Mouse (Mus musculus): ENCODE results near the gene Tsx. TPM values are rescaled to one million over a fixed set of nuclear protein-coding genes. Genes with fewer than 3 reads are reported as not detected.
"Not testable (repeated sequence)": the region's sequence is repeated elsewhere in the genome, so short reads cannot be mapped to it uniquely, and the experiment has no call there.

The Tsx gene
- polyA plus RNA-seq, 1 experiment, result not detected

DNA sequence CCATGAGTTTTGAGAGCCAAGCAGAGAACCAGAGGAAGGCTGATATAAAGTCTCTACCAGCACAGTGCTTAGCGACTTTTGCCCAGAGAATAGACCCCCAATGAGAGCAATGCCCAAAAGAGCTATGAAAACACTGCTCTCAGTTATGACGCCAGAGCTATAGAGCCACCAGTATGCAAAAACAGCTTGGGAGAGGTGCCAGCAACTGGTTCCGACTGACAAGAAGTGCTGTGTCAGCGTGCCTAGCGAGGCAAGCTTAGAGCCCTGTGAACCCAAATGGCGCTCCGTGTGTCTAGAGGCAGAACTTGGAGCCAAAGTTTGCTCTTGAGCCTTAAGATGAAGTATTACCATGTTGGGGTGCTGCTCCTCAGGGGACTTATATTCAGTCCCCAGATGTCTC lies 13.4 kb downstream of the Tsx start:
- Histone ChIP-seq H3K4me3 (ENCODE audit: insufficient read depth, low read length) (no peak overlapping the region), H3K27ac (ENCODE audit: insufficient read depth, low read depth, low read length) (no peak overlapping the region), H3K4me1 (ENCODE audit: control insufficient read depth, insufficient read depth, low read length) (no peaks in the 10 kb centered on the region)
- TF ChIP-seq CTCF (IDR thresholded peaks at IDR 0.05; ENCODE audit: low read depth, low read length) (no peak), POLR2A (IDR thresholded peaks at IDR 0.05; ENCODE audit: borderline replicate concordance, low read depth, low read length) (no peak)

DNA sequence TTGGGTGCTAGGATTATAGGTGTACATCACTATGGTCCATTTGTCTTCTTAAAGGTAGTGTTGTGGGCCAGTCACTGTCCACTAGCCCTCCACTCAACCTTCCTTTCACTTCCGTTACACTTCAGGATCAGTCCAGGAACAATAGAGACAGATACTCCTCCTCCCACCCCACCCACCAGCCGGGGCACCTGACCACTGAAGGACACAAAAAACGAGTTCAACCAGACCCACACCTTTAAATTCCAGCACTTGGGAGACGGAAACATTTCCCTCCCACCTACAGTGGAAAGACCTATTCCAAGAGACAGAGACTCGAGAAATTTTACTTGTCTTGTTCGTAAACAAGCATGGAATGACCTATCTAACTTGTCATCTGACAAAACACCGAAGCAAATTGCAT lies 18.0 kb downstream of the Tsx start:
- TF ChIP-seq POLR2A (IDR thresholded peaks at IDR 0.05; ENCODE audit: borderline replicate concordance, low read depth, low read length) (no peak), CTCF (IDR thresholded peaks at IDR 0.05; ENCODE audit: low read depth, low read length) (no peak)
- Histone ChIP-seq H3K27ac (ENCODE audit: insufficient read depth, low read depth, low read length) (no peak overlapping the region), H3K4me3 (ENCODE audit: insufficient read depth, low read length) (no peak overlapping the region), H3K4me1 (ENCODE audit: control insufficient read depth, insufficient read depth, low read length) (no peaks in the 10 kb centered on the region)

DNA sequence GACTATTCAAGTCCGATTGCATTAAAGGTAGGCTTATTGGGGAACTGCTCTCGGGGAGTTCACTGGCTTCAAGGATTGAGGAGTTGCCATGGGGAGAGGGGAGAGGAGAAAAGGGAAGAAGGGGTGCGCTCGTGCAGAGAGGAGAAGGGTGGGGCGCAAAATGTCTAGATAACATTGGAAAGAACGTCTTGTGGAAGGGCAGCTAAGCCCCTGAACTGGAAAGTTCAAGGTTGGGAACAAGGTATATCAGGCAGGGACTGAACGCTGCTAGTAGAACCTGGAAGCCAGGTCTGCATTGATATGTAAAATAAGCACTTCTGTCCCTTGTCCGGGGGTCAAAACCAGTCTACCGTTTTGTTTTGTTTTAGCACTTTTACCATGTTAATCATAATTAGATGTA lies 23.8 kb downstream of the Tsx start:
- Histone ChIP-seq H3K4me1 (ENCODE audit: control insufficient read depth, insufficient read depth, low read length) (no peaks in the 10 kb centered on the region), H3K4me3 (ENCODE audit: insufficient read depth, low read length) (no peak overlapping the region)
- TF ChIP-seq POLR2A (IDR thresholded peaks at IDR 0.05; ENCODE audit: borderline replicate concordance, low read depth, low read length), result no peak
- no peak for TF ChIP-seq CTCF (IDR thresholded peaks at IDR 0.05; ENCODE audit: low read depth, low read length)

DNA sequence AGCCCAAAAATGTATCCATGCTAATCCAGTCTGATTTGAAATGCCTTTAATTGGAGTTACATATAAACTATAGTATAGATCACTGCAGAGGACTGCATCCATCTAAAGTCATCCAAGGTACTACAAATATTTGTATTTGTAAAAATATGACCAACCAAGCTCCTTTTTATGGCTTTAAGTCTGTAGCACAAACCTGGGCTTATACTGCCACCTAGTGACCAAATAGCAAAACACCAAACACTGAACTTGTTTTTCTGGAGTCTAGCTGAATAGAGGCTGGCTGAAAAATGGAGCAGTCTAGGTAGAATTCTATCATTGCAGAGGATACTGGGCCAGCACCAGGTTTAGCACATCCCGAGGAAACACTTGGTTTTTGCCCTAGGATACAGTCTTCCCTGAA lies 26.5 kb downstream of the Tsx start:
- no peaks in the 10 kb centered on the region for H3K4me1 ChIP-seq (ENCODE audit: control insufficient read depth, insufficient read depth, low read length)
- TF ChIP-seq POLR2A (IDR thresholded peaks at IDR 0.05; ENCODE audit: borderline replicate concordance, low read depth, low read length), result no peak
- TF ChIP-seq CTCF (IDR thresholded peaks at IDR 0.05; ENCODE audit: low read depth, low read length), result no peak
- H3K4me3 ChIP-seq (ENCODE audit: insufficient read depth, low read length), result no peak overlapping the region

More for the DNA sequence above, 23.8 kb downstream of the Tsx start:
- no peak overlapping the region for H3K27ac ChIP-seq (ENCODE audit: insufficient read depth, low read depth, low read length)

DNA sequence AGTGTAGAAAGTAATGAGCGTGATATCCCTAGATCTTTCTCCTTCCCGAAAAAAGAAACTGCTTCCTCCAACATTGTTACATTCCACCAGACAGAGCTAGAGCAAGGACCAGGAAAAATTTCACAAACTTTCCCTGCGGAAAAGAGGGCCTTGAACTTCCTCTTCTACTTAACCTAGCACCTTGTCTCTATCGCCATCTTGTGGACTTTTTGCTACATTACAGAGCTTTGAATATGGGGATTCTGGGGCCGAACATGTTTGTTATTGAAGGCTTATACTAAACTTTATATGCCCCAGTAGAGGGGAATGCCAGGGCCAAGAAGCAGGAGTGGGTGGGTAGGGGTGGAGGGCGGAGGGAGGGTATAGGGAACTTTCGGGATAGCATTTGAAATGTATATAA lies 29.5 kb downstream of the Tsx start:
- no peak overlapping the region for H3K27ac ChIP-seq (ENCODE audit: insufficient read depth, low read depth, low read length)
- TF ChIP-seq POLR2A (IDR thresholded peaks at IDR 0.05; ENCODE audit: borderline replicate concordance, low read depth, low read length) (no peak), CTCF (IDR thresholded peaks at IDR 0.05; ENCODE audit: low read depth, low read length) (no peak)
- no peak overlapping the region for H3K4me3 ChIP-seq (ENCODE audit: insufficient read depth, low read length)
- H3K4me1 ChIP-seq (ENCODE audit: control insufficient read depth, insufficient read depth, low read length), result no peaks in the 10 kb centered on the region

More for the DNA sequence above, 26.5 kb downstream of the Tsx start:
- no peak overlapping the region for H3K27ac ChIP-seq (ENCODE audit: insufficient read depth, low read depth, low read length)

DNA sequence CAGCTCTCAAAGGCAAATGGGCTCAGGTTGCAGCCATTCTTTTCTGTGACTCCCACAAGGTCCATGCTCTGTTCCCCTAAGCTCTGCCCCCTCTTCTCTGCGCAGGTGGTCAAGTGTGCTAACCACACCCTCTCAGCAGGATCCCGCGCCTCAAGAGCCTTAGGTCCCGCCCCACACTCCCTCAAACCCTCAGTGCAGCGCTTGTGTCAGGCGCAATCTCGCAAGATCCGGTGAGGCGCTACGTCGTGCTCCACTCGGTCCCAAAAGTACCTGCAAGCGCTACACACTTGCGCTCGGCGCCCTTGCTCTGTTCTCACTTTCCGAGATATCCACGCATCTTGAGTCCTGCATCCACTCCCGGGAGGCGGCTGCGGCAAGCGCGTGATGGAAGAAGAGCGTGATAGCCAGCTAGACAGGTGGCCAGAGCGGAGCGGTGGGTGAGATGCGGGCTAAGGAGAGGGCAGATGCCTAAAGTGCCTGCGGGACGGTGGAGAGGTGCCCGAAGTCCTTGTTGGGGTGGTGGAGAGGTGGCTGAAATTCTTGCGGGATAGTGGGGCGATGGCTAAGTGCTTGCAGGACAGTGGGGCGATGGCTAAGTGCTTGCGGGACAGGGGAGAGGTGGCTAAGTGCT lies 33.4 kb downstream of the Tsx start:
- TF ChIP-seq CTCF (IDR thresholded peaks at IDR 0.05; ENCODE audit: low read depth, low read length) (no peak), POLR2A (IDR thresholded peaks at IDR 0.05; ENCODE audit: borderline replicate concordance, low read depth, low read length) (no peak)

DNA sequence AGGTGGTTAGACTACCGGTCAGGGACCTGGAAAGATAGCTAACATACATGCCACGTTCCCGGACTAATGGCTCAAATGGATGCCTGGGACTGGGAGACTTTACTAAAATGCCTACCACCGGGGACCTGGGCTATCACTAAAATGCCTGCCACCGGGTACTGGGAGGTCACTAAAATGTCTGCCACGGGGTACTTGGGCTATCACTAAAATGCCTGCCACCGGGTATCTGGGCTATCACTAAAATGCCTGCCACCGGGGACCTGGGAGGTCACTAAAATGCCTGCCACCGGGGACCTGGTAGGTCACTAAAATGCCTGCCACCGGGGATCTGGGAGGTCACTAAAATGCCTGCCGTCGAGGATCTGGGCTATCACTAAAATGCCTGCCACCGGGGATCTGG lies 34.2 kb downstream of the Tsx start:
- H3K4me3 ChIP-seq (ENCODE audit: insufficient read depth, low read length); H3K27ac ChIP-seq (ENCODE audit: insufficient read depth, low read depth, low read length); H3K4me1 ChIP-seq (ENCODE audit: control insufficient read depth, insufficient read depth, low read length): not testable (repeated sequence)

More for the DNA sequence above, 33.4 kb downstream of the Tsx start:
- H3K4me3 ChIP-seq (ENCODE audit: insufficient read depth, low read length), result peak overlapping the region; percentile 8; the same call in 1 of the 2 replicates
- H3K27ac ChIP-seq (ENCODE audit: insufficient read depth, low read depth, low read length), result no peak overlapping the region
- no peaks in the 10 kb centered on the region for H3K4me1 ChIP-seq (ENCODE audit: control insufficient read depth, insufficient read depth, low read length)

DNA sequence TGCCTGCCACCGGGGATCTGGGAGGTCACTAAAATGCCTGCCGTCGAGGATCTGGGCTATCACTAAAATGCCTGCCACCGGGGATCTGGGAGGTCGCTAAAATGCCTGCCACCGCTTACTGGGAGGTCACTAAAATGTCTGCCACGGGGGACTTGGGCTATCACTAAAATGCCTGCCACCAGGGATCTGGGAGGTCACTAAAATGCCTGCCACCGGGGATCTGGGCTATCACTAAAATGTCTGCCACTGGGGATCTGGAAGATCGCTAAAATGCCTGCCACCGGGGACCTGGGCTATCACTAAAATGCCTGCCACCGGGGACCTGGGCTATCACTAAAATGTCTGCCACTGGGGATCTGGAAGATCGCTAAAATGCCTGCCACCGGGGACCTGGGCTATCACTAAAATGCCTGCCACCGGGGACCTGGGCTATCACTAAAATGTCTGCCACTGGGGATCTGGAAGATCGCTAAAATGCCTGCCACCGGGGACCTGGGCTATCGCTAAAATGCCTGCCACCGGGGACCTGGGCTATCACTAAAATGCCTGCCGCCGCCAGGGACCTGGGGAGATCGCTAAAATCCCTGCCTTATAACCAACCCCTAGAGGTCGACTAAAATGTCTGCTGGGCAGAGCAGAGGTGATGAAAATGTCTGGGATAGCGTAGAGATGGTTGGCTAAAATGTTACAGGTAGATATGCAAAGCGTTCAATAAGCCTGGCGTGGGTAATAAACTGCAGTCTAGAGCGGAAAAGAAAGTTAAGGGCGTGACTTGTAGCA lies 34.9 kb downstream of the Tsx start:
- not testable (repeated sequence) for H3K27ac ChIP-seq (ENCODE audit: insufficient read depth, low read depth, low read length); H3K4me3 ChIP-seq (ENCODE audit: insufficient read depth, low read length)

DNA sequence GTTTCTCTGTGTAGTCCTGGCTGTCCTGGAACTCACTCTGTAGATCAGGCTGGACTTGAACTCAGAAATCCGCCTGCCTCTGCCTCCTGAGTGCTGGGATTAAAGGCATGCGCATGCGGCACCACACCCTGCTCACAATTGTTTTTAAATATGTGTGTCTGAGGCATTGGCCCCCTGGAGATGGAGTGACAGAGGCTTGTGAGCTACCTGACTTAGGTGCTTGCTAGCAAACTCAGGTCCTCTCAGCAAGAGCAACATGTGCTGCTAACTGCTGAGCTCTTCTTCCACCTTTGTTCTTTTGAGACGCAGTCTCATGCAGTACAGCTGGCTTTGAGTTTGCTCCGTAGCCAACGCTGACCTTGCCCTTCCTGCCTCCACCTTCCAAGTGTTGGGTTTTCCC lies 38.5 kb downstream of the Tsx start:
- no peaks in the 10 kb centered on the region for H3K4me1 ChIP-seq (ENCODE audit: control insufficient read depth, insufficient read depth, low read length)
- no peak overlapping the region for H3K27ac ChIP-seq (ENCODE audit: insufficient read depth, low read depth, low read length)
- H3K4me3 ChIP-seq (ENCODE audit: insufficient read depth, low read length), result no peak overlapping the region
- TF ChIP-seq CTCF (IDR thresholded peaks at IDR 0.05; ENCODE audit: low read depth, low read length) (no peak), POLR2A (IDR thresholded peaks at IDR 0.05; ENCODE audit: borderline replicate concordance, low read depth, low read length) (no peak)

More for the DNA sequence above, 34.9 kb downstream of the Tsx start:
- not testable (repeated sequence) for H3K4me1 ChIP-seq (ENCODE audit: control insufficient read depth, insufficient read depth, low read length)

DNA sequence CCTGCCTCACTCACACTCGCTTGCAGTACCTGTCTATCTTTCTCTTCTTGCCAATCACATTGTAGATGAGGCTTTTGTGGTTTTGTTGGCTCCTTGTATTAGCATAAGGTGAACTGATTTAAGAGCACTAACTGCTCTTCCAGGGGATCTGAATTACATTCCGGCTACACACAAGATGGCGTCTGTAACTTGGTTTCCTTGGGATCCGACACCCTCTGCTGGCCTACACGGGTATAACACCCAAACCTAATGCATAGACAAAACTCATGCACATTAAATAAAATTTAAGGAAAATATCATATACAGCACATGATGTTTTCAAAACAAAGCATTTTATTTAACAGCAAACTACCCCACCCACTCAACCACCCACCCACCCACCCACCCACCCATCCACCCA lies 45.8 kb downstream of the Tsx start:
- no peak overlapping the region for H3K27ac ChIP-seq (ENCODE audit: insufficient read depth, low read depth, low read length)
- no peaks in the 10 kb centered on the region for H3K4me1 ChIP-seq (ENCODE audit: control insufficient read depth, insufficient read depth, low read length)
- H3K4me3 ChIP-seq (ENCODE audit: insufficient read depth, low read length), result no peak overlapping the region
- no peak for TF ChIP-seq CTCF (IDR thresholded peaks at IDR 0.05; ENCODE audit: low read depth, low read length)
- TF ChIP-seq POLR2A (IDR thresholded peaks at IDR 0.05; ENCODE audit: borderline replicate concordance, low read depth, low read length), result no peak

Measured in bone marrow macrophage, adult 2 months (primary cell).